Mouse (Mus musculus) hindbrain, embryonic 12.5 days (tissue): ENCODE data around the gene Aph1a. TPM values are rescaled to one million over a fixed set of nuclear protein-coding genes. Genes with fewer than 3 reads are reported as not detected.
"Not testable (repeated sequence)": the region's sequence is repeated elsewhere in the genome, so short reads cannot be mapped to it uniquely, and the experiment has no call there.

Experiments used
- ATAC-seq: fragments of 200-750 bp; cut with Nextera tagmentation; 2 replicates; pipeline ENCODE4 v1.8.0; 2017; ENCODE audit warnings: moderate TSS enrichment; ENCODE audit not compliant: low FRiP score
- H3K27ac ChIP-seq: fragments of 300-500 bp; sonication (generic); 2 replicates; pipeline ENCODE4 v1.5.1; 2016; ENCODE audit warnings: mild to moderate bottlenecking
- H3K27me3 ChIP-seq: fragments of 300-500 bp; sonication (generic); 2 replicates; pipeline ENCODE4 v1.6.1; 2016; ENCODE audit warnings: mild to moderate bottlenecking
- H3K36me3 ChIP-seq: fragments of 300-500 bp; sonication (generic); 2 replicates; pipeline ENCODE4 v1.6.1; 2016; ENCODE audit warnings: mild to moderate bottlenecking
- H3K4me1 ChIP-seq: fragments of 300-500 bp; sonication (generic); 2 replicates; pipeline ENCODE4 v1.6.1; 2016
- H3K4me2 ChIP-seq: fragments of 300-500 bp; sonication (generic); replicated peaks from 2 replicates; pipeline ENCODE4 v1.6.1; 2016; ENCODE audit warnings: mild to moderate bottlenecking
- H3K4me3 ChIP-seq: fragments of 300-500 bp; sonication (generic); 2 replicates; pipeline ENCODE4 v1.5.1; 2016; ENCODE audit warnings: mild to moderate bottlenecking
- H3K9ac ChIP-seq: fragments of 300-500 bp; sonication (generic); 2 replicates; pipeline ENCODE4 v1.6.1; 2016; ENCODE audit warnings: mild to moderate bottlenecking, moderate library complexity
- H3K9me3 ChIP-seq: fragments of 300-500 bp; sonication (generic); replicated peaks from 2 replicates; pipeline ENCODE4 v1.6.1; 2016; ENCODE audit warnings: mild to moderate bottlenecking
- WGBS: fragments of 180-500 bp; shearing (Covaris S2); methylation state at CpG from one replicate; pipeline ENCODE4 v1.1.7; 2016; 5-methylcytosine and 5-hydroxymethylcytosine counted together
- polyA plus RNA-seq: library from polyadenylated mRNA; unstranded; fragments of >200 nt; fragmentation: Nextera tagmentation; extraction: Ambion mirVana; gene quantifications from 2 replicates; pipeline ENCODE4 v1.2.1, GENCODE M21; 2016

The Aph1a gene
- polyA plus RNA-seq = 32.4 and 36.8 TPM in 2 replicates

DNA sequence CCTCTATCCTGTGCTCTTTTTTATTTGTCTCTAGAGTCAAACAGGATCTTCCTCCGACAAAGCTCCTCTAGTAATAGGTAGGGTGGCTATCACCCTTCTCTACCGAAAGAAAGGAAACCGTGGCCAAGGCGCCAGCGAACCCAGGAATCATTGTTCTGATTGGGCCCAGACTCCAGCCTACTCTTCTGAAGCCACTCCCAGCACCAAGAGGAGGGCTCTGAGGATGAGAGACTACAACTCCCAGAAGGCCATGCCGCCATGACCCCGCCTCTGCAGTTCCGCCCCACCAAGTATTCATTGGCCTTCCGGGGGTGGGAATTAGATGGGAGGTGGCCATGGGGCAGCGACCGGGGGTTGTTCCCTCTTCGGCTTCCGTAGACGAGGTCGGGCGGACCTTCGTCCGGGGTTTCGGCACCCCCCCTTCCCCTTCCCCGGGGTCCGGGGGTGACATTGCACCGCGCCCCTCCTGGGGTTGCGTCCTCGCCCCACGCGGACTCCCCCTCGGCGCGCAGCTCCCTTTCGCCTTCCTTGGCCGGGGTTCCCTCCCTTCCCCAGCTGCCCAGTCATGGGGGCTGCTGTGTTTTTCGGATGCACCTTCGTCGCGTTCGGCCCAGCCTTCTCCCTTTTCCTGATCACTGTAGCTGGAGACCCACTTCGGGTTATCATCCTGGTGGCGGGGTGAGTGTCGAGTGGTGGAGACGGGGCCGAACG is at the start of gene Aph1a:
Gene Aph1a, plus strand, starts transcription at position 364 of the 711 bp plus-strand sequence.
- Histone ChIP-seq H3K9ac (peak within 1 kb of the TSS; percentile 80), H3K4me3 (peak within 1 kb of the TSS; percentile 70), H3K4me1 (peaks cover 28% of the 10 kb centered on the region), H3K27ac (peak within 1 kb of the TSS; percentile 60), H3K4me2 (peak within 1 kb of the TSS; percentile 85)
- not testable (repeated sequence) for H3K9me3 ChIP-seq, H3K27me3 ChIP-seq, H3K36me3 ChIP-seq
- WGBS = under 1% methylated on average over 29 of the region's 43 CpGs
- peak; percentile 97 for ATAC-seq

DNA sequence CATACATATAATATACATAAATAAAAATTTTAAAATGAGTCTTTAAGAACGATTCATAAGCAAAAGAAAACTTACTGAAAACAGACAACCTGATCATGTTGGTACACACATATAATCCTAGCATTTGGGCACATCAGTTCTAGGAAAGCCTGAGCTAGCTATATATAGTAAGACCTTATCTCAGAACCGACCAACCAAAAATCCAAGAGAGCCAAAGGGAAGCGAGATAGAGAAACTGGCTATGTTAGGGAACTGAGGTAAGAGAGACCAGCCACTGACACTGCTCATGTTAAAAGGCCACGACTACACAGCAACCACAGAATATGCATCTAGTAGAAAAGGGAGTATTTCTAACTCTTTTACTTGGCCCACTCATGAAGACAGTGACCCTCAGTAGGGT is 43.2 kb upstream of the Aph1a start:
- Histone ChIP-seq H3K27ac (no peak overlapping the region), H3K4me2 (no peak overlapping the region), H3K27me3 (no peaks in the 10 kb centered on the region), H3K4me3 (no peak overlapping the region), H3K36me3 (peaks cover 73% of the 10 kb centered on the region), H3K4me1 (peaks cover 5% of the 10 kb centered on the region), H3K9ac (no peak overlapping the region), H3K9me3 (no peaks in the 10 kb centered on the region)
- no peak for ATAC-seq
- WGBS = 89% methylated on average over 4 of the region's 4 CpGs

DNA sequence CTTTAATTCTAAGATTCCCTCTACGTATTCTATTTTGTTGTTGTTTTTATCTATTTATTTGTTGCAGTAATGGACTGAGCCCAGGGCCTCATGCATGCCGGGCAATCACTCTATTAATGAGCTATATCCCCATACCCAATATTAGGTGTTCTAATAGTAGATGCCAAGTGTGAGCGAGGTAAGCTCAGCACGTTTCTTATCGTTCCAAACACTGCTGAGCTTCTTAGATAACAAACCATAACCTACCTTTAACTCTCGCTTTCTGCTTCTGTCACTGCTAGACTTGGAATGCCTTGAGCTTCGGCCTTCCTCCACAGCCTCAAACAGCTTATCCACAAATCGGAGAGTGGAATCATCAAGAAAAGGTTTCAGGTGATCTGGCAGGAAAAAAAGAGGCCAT is 42.5 kb upstream of the Aph1a start:
- Histone ChIP-seq H3K4me2 (no peak overlapping the region), H3K9me3 (no peaks in the 10 kb centered on the region), H3K4me1 (peaks cover 9% of the 10 kb centered on the region), H3K27ac (no peak overlapping the region), H3K27me3 (no peaks in the 10 kb centered on the region), H3K4me3 (no peak overlapping the region), H3K9ac (no peak overlapping the region), H3K36me3 (peaks cover 67% of the 10 kb centered on the region)
- no peak for ATAC-seq
- 98% methylated on average over 8 of the region's 8 CpGs for WGBS

DNA sequence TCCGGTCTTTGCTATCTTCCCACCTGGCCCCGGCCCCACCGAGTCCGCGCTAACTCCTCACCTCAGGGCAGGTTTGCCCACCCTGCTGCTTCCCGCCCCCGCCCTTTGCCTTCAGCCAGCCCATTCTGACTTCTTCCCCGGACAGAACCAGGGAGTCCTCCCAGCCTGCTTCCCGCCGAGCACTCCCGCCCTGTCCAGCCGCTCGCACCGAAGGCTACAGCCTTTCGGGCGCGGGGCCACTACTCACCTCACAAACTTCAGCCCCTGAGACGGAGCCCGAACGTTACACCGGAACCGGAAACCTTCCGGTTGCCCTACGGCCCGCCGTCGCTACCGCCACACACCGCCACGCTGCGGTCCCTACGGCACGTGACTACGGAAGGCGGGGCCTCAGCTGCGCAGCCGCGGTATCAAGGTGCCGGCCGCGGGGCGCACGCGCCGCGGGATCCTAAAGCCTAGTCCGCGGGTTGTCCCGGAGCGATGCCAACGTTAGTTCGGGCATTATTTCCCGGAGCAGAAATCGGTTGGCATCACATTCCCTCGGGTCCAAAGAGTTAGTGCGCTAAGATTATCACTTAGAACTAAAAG is 38.2 kb upstream of the Aph1a start, which contains the start of gene Prpf3:
Gene Prpf3, minus strand, starts transcription at position 384 of the 588 bp plus-strand sequence.
- peaks cover 25% of the 10 kb centered on the region for H3K36me3 ChIP-seq
- peak; percentile 98 for ATAC-seq

DNA sequence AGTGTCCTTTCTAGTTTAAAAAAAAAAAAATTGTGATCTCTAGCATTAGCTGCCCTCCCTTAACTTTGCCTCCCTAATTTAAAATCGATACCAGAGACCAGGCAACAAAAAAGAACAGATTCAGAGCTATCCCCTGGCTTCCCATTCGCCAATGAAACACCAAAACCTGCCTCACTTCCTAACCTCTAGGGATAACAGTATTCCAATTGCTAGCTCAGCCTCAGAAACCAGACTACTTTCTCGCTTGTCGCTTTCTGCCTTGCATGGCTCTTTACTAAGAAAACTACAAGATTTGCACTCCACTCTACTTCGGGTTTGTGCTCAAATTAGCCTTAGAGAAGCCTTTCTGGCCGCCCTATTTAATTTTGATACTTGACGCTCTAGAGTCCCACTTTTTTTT is 37.7 kb upstream of the Aph1a start:
- Histone ChIP-seq H3K36me3 (peaks cover 20% of the 10 kb centered on the region), H3K4me3 (peak overlapping the region; percentile 87), H3K9me3 (no peaks in the 10 kb centered on the region), H3K9ac (peak overlapping the region; percentile 90), H3K4me1 (peaks cover 9% of the 10 kb centered on the region), H3K27ac (peak overlapping the region; percentile 55; the same call in 1 of the 2 replicates), H3K4me2 (peak overlapping the region; percentile 81), H3K27me3 (no peaks in the 10 kb centered on the region)
- no peak; the same call in none of the 2 replicates for ATAC-seq
- WGBS = 27% methylated on average over 7 of the region's 7 CpGs

More for the DNA sequence above, 38.2 kb upstream of the Aph1a start, which contains the start of gene Prpf3:
- peak within 1 kb of the TSS; percentile 90 for H3K9ac ChIP-seq
- no peaks in the 10 kb centered on the region for H3K9me3 ChIP-seq
- peaks cover 9% of the 10 kb centered on the region for H3K4me1 ChIP-seq
- H3K4me3 ChIP-seq = peak within 1 kb of the TSS; percentile 87
- WGBS = under 1% methylated on average over 56 of the region's 56 CpGs
- H3K27ac ChIP-seq = peak within 1 kb of the TSS; percentile 78
- H3K4me2 ChIP-seq = peak within 1 kb of the TSS; percentile 81
- H3K27me3 ChIP-seq = no peaks in the 10 kb centered on the region

DNA sequence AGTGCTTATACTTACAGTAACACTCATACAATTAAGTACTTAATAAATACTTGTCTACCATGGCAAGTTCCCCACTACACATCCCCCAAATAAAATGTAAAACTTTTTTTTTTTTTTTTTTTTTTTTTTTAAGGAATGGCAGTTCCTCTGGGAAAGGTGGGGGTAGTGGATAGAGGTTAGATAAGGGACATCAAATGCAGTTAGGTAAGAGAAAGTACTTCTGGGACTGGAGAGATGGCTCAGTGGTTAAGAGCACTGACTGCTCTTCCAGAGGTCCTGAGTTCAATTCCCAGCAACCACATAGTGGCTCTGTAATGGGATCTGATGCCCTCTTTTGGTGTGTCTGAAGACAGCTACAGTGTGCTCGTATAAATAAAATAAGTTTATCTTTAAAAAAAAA is 36.7 kb upstream of the Aph1a start:
- not testable (repeated sequence) for H3K27me3 ChIP-seq, H3K4me2 ChIP-seq, H3K4me1 ChIP-seq, H3K9ac ChIP-seq, ATAC-seq, H3K9me3 ChIP-seq, H3K4me3 ChIP-seq, H3K27ac ChIP-seq
- H3K36me3 ChIP-seq = peaks cover 19% of the 10 kb centered on the region
- WGBS = 91% methylated on average over 1 of the region's 1 CpGs

DNA sequence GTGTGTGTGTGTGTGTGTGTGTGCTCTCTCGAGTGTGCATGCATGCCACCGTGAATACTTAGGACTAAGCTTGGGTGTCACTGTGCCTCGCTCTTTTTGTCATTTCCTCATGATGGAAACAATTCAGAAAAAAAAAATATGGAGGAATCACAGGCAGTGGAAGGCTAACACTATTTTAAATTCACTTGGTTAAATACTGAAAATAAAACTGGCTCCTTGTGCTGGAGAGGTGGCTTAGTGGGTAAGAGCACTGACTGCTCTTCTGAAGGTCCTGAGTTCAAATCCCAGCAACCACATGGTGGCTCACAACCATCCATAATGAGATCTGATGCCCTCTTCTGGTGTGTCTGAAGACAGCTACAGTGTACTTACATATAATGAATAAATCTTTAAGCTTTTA is 35.5 kb upstream of the Aph1a start:
- not testable (repeated sequence) for H3K27me3 ChIP-seq, H3K27ac ChIP-seq, ATAC-seq, H3K9me3 ChIP-seq, H3K4me1 ChIP-seq, H3K9ac ChIP-seq, H3K4me3 ChIP-seq, H3K4me2 ChIP-seq
- 91% methylated on average over 3 of the region's 3 CpGs for WGBS
- H3K36me3 ChIP-seq = peaks cover 14% of the 10 kb centered on the region

DNA sequence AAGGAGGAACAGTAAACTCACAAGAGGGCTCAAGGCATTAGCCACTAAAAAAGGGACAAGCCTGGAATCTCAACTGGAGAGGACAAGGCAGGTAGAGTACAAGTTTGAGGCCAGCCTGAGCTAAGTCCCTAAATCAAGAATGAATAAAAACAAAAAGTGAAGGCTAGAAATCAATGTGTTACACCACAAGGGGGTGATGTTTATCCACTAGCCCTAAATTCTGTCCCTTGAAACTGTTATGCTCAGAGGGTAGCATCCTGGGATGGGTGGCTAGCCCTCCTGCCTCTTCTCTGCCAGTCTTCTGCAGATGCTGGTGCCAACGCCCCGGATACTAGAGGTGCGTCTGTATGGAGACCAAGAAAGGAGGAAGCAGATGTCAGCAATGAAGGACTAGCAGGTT is 33.4 kb upstream of the Aph1a start:
- Histone ChIP-seq H3K36me3 (peaks cover 21% of the 10 kb centered on the region), H3K9me3 (no peaks in the 10 kb centered on the region), H3K4me2 (no peak overlapping the region), H3K9ac (no peak overlapping the region), H3K27me3 (no peaks in the 10 kb centered on the region), H3K4me1 (0 out of 2 replicates have a peak, but pooled peaks cover 4% of the 10 kb centered on the region), H3K4me3 (no peak overlapping the region), H3K27ac (no peak overlapping the region)
- 87% methylated on average over 3 of the region's 3 CpGs for whole genome bisulfite sequencing
- ATAC-seq = no peak

DNA sequence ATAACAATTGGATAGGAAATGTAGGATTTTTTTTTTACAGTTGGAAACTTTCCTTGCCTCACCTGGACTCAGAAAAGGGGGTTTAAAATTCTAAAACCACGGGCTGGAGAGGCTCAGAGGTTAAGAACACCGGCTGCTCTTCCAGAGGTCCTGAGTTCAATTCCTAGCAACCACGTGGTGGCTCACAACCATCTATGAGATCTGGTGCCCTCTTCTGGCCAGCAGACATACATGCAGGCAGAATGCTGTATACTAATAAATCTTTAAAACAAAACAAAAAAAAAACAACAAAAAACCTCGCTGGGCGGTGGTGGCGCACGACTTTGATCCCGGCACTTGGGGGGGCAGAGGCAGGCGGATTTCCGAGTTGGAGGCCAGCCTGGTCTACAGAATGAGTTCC is 32.6 kb upstream of the Aph1a start:
- no peak overlapping the region for H3K4me3 ChIP-seq
- H3K9me3 ChIP-seq = no peaks in the 10 kb centered on the region
- H3K36me3 ChIP-seq = peaks cover 25% of the 10 kb centered on the region
- WGBS = 71% methylated on average over 10 of the region's 10 CpGs
- no peak overlapping the region for H3K27ac ChIP-seq
- ATAC-seq = no peak
- H3K4me2 ChIP-seq = no peak overlapping the region
- no peaks in the 10 kb centered on the region for H3K27me3 ChIP-seq
- no peak overlapping the region for H3K9ac ChIP-seq
- 0 out of 2 replicates have a peak, but pooled peaks cover under 1% of the 10 kb centered on the region for H3K4me1 ChIP-seq

DNA sequence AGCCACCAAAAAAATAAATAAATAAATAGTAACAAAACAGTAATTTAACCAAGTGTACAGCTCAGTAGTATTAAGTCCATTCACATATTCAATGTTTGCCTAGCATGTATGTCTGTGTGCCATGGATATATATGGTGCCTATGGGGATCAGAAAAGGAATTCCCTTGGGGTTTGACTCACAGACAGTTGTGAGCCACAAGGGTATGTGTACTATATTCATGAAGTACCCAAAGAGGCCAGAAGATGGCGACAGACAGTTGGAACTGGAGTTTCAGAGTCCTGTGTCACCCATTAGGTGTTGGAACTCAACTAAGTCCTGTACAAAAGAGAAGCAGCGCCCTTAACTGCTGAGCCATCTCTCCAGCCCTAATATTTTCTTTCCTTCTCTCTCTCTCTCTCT is 32.0 kb upstream of the Aph1a start:
- H3K4me2 ChIP-seq = no peak overlapping the region
- H3K4me3 ChIP-seq = no peak overlapping the region
- H3K9ac ChIP-seq = no peak overlapping the region
- H3K9me3 ChIP-seq = no peaks in the 10 kb centered on the region
- peaks cover 27% of the 10 kb centered on the region for H3K36me3 ChIP-seq
- ATAC-seq = 0 out of 2 replicates have a peak, but pooled peaks have one; percentile 46
- H3K27me3 ChIP-seq = no peaks in the 10 kb centered on the region
- H3K27ac ChIP-seq = no peak overlapping the region
- H3K4me1 ChIP-seq = no peaks in the 10 kb centered on the region
- WGBS = 37% methylated on average over 2 of the region's 2 CpGs

DNA sequence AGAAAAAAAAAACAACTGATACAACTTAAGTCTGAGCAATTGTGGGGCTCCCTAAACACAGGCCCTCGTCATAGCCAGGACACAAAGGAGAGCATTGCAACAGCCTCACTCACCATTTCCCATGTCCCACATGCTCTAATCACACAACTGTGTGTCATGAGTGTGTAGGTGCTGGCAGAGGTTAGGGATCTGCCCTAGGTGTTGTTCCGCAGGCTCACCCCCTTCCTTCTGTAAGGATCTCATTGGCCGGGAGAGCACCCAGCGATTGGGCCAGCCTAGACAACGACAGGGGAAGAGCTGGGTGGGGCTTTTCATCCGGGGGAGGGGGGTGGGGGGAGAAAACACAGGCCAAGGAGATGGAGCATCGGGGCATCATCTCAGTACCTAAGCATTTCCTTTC is 30.2 kb upstream of the Aph1a start:
- Histone ChIP-seq H3K9me3 (no peaks in the 10 kb centered on the region), H3K27ac (no peak overlapping the region), H3K4me3 (no peak overlapping the region), H3K27me3 (no peaks in the 10 kb centered on the region), H3K9ac (no peak overlapping the region), H3K4me1 (no peaks in the 10 kb centered on the region), H3K36me3 (peaks cover 36% of the 10 kb centered on the region), H3K4me2 (no peak overlapping the region)
- ATAC-seq = no peak
- WGBS = 75% methylated on average over 7 of the region's 7 CpGs

DNA sequence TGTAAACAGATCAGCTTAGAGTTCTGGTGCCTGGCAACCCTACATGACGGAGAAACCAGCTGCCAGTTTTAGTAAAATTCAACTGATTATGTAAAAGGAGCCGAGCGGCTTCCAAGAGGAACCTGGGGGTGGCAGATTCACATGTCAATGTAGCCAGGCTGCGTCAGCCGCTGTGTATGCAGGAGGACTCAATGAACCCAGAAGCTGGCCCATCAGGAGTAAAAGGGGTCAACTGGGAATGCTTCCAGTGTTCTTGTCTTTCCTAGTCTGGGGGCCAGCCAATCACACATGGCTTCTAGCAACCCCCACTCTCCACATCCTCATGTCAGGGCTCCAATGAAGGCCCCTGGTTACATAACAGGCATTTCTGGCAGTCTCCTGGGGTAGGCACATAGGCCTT is 28.7 kb upstream of the Aph1a start:
- peaks cover 1% of the 10 kb centered on the region; the same call in 1 of the 2 replicates for H3K4me1 ChIP-seq
- no peaks in the 10 kb centered on the region for H3K27me3 ChIP-seq
- WGBS = 96% methylated on average over 5 of the region's 5 CpGs
- H3K4me3 ChIP-seq = no peak overlapping the region
- H3K4me2 ChIP-seq = no peak overlapping the region
- no peak overlapping the region for H3K9ac ChIP-seq
- ATAC-seq = no peak
- H3K9me3 ChIP-seq = no peaks in the 10 kb centered on the region
- peaks cover 46% of the 10 kb centered on the region for H3K36me3 ChIP-seq
- H3K27ac ChIP-seq = no peak overlapping the region
